Mouse (Mus musculus) central nervous system, embryonic 18 days (tissue): Measurements from ENCODE around the gene Btbd35f10. TPM values are rescaled to one million over a fixed set of nuclear protein-coding genes. Genes with fewer than 3 reads are reported as not detected.

Experiments
- polyA plus RNA-seq: library from polyadenylated mRNA; depleted of rRNA; stranded (reverse); fragments of >200 nt; gene quantifications from 2 replicates; pipeline ENCODE4 v1.2.3, GENCODE M21; 2012; rRNA removed

The Btbd35f10 gene
- polyA plus RNA-seq, result not detected in 2 replicates

DNA sequence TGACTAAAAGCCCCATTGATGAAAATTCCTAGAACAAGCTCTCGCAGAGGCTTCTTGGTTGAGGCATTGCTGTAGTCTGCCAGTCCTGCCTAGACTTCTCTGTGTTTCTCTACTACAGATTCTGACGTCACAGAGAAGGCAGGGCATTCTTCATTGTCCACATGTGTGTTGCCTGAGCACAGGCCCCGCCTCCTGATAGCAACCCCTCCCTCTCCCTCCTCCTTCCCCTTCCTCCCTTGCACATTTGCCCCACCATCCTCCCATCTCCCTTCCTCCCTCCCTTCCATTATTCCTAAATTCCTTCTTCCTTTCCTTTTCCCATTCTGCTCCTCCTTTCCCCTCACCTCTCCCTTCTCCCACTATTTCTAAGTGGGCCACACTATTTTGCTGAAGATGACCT, at the start of gene Btbd35f10:
TSS of gene Btbd35f10 (minus strand) at position 101 of the 400 bp plus-strand sequence.

Other genes with a start within 250 kb of the Btbd35f10 start
- not detected in 2 replicates for gene Btbd35f18, start 52.7 kb downstream of the Btbd35f10 start, polyA plus RNA-seq
- not detected in 2 replicates for gene Btbd35f16, start 204.1 kb upstream of the Btbd35f10 start, polyA plus RNA-seq